9 mouse cellular contexts compared by ENCODE assay signal in genomic region chr2:180116081-180116493, GRCm38 (mm10). TPM values are rescaled to one million over a fixed set of nuclear protein-coding genes. Genes with fewer than 3 reads are reported as not detected.
A peak's percentile ranks its signal among the peaks of the same experiment; 100 is the strongest.
DNase-seq lines count a peak whose midpoint lies in the region; ATAC-seq and TF ChIP-seq lines count a peak whose summit lies in the region.
"Had no signal": no experiment of that assay in that cellular context is flagged by ENCODE, and none has a peak within 500 bp of the region (broad histone marks: within the 10 kb centered on the region; RNA-seq: fewer than 3 reads in every experiment).

No protein-coding gene starts in this region.

- no peak for ATAC-seq in forebrain, embryonic 14.5 days
- ATAC-seq in forebrain, postnatal 0 days, result no peak

- no peak for TF ChIP-seq CTCF in forebrain, postnatal 0 days (IDR thresholded peaks at IDR 0.05; ENCODE audit: low read depth)

- no peak overlapping the region for H3K4me3 ChIP-seq in forebrain, embryonic 14.5 days (ENCODE audit: low read depth, low read length)
- H3K4me3 ChIP-seq in forebrain, postnatal 0 days (ENCODE audit: low read depth, low read length), result no peak overlapping the region

- H3K4me1 ChIP-seq in forebrain, embryonic 14.5 days (ENCODE audit: control insufficient read depth, insufficient read depth, low read length), result peaks cover 46% of the 10 kb centered on the region
- H3K4me1 ChIP-seq in forebrain, postnatal 0 days (ENCODE audit: insufficient read depth), result peaks cover 25% of the 10 kb centered on the region

- peak overlapping the region; percentile 52; the same call in 1 of the 2 replicates for H3K27ac ChIP-seq in forebrain, embryonic 14.5 days (ENCODE audit: low read depth, low read length)
- H3K27ac ChIP-seq in forebrain, postnatal 0 days (ENCODE audit: low read depth, low read length), result no peak overlapping the region

- H3K9ac ChIP-seq in forebrain, embryonic 14.5 days (ENCODE audit: low read length), result no peak overlapping the region
- no peak overlapping the region for H3K9ac ChIP-seq in forebrain, postnatal 0 days

- 76% methylated on average over 10 of the region's 10 CpGs for WGBS in forebrain, embryonic 14.5 days
- WGBS in forebrain, postnatal 0 days, result 69% methylated on average over 10 of the region's 10 CpGs

- no peaks in the 10 kb centered on the region for H3K27me3 ChIP-seq in forebrain, embryonic 14.5 days (replicated peaks; ENCODE audit: control insufficient read depth, insufficient read depth, low read length)
- no peaks in the 10 kb centered on the region for H3K27me3 ChIP-seq in forebrain, postnatal 0 days (ENCODE audit: insufficient read depth, low read length)

- no peaks in the 10 kb centered on the region for H3K9me3 ChIP-seq in forebrain, embryonic 14.5 days (replicated peaks; ENCODE audit: control insufficient read depth, low read length)
- no peaks in the 10 kb centered on the region for H3K9me3 ChIP-seq in forebrain, postnatal 0 days (ENCODE audit: low read length)

- no peak for DNase-seq in forebrain, embryonic 14.5 days (ENCODE audit: low spot score)
- DNase-seq in forebrain, postnatal 0 days, result no peak
- DNase-seq in right cerebral cortex, adult 18-20 months, result peak; percentile 65
- DNase-seq in right cerebral cortex, postnatal 4 days, result no peak
- DNase-seq in heart, postnatal 4 days, result peak; percentile 20
- peak; percentile 59 for DNase-seq in urinary bladder, postnatal 25 days (ENCODE audit: low spot score)
- no peak for DNase-seq in ovary, postnatal 36 days (ENCODE audit: low spot score)
- DNase-seq in frontal cortex, postnatal 14 days (ENCODE audit: low spot score in 2 of 2), result no peak

- H3K4me2 ChIP-seq in forebrain, embryonic 14.5 days (ENCODE audit: low read length), result no peak overlapping the region
- H3K4me2 ChIP-seq in forebrain, postnatal 0 days (ENCODE audit: low read depth), result no peak overlapping the region

- H3K36me3 ChIP-seq in forebrain, embryonic 14.5 days (ENCODE audit: control insufficient read depth, insufficient read depth, low read length), result no peaks in the 10 kb centered on the region
- no peaks in the 10 kb centered on the region for H3K36me3 ChIP-seq in forebrain, postnatal 0 days (ENCODE audit: insufficient read depth)

RNA-seq across cellular contexts. Expression of gene Osbpl2, which starts 3.0 kb away (rescaled TPM):
- polyA plus RNA-seq in forebrain, embryonic 14.5 days (2014; fragmentation: Nextera tagmentation; extraction: Ambion mirVana), result 59.9 and 66.0 TPM in 2 replicates
- 63.0 and 64.2 TPM in 2 replicates for total RNA-seq in forebrain, postnatal 0 days (2014; rRNA removed)
- 61.0 and 69.8 TPM in 2 replicates for polyA plus RNA-seq in forebrain, postnatal 0 days (2015; fragmentation: Nextera tagmentation; extraction: Ambion mirVana)
- 10 to 100 TPM; 28.5 to 28.6 TPM for total RNA-seq in heart, postnatal 4 days (2021)

RNA-seq across cellular contexts. Expression of gene Hrh3, which starts 11.8 kb away (rescaled TPM):
- polyA plus RNA-seq in forebrain, embryonic 14.5 days (2014; fragmentation: Nextera tagmentation; extraction: Ambion mirVana), result 2.1 and 2.2 TPM in 2 replicates
- total RNA-seq in forebrain, postnatal 0 days (2014; rRNA removed), result 11.3 and 13.3 TPM in 2 replicates
- 4.6 and 6.1 TPM in 2 replicates for polyA plus RNA-seq in forebrain, postnatal 0 days (2015; fragmentation: Nextera tagmentation; extraction: Ambion mirVana)
- not detected for total RNA-seq in heart, postnatal 4 days (2021)
- total RNA-seq: liver, adult 2 months had no signal
- polyA plus RNA-seq: liver, adult 2 months had no signal

RNA-seq across cellular contexts. Expression of gene Mtg2, which starts 45.7 kb away (rescaled TPM):
- 32.4 and 34.3 TPM in 2 replicates for polyA plus RNA-seq in forebrain, embryonic 14.5 days (2014; fragmentation: Nextera tagmentation; extraction: Ambion mirVana)
- total RNA-seq in forebrain, postnatal 0 days (2014; rRNA removed), result 27.9 and 32.2 TPM in 2 replicates
- polyA plus RNA-seq in forebrain, postnatal 0 days (2015; fragmentation: Nextera tagmentation; extraction: Ambion mirVana), result 23.5 and 25.5 TPM in 2 replicates
- total RNA-seq in heart, postnatal 4 days (2021), result 10 to 100 TPM; 14.2 to 16.5 TPM

RNA-seq across cellular contexts. Expression of gene Adrm1, which starts 55.2 kb away (rescaled TPM):
- polyA plus RNA-seq in forebrain, embryonic 14.5 days (2014; fragmentation: Nextera tagmentation; extraction: Ambion mirVana), result 147 and 149 TPM in 2 replicates
- 133 and 168 TPM in 2 replicates for total RNA-seq in forebrain, postnatal 0 days (2014; rRNA removed)
- 219 and 222 TPM in 2 replicates for polyA plus RNA-seq in forebrain, postnatal 0 days (2015; fragmentation: Nextera tagmentation; extraction: Ambion mirVana)
- 100 to 1,000 TPM; 103 to 104 TPM for total RNA-seq in heart, postnatal 4 days (2021)

Comparison
In these comparisons a context has a peak if more than half of its experiments do, and no peak if none do; other contexts are left out.
1. DNase-seq: peak in right cerebral cortex, adult 18-20 months (single experiment), heart, postnatal 4 days (single experiment) and urinary bladder, postnatal 25 days (single experiment); none in forebrain, embryonic 14.5 days (single experiment), forebrain, postnatal 0 days (single experiment), right cerebral cortex, postnatal 4 days (single experiment), ovary, postnatal 36 days (single experiment) and frontal cortex, postnatal 14 days (0 of 2).
2. RNA of gene Hrh3, which starts 11.8 kb away (total RNA-seq): 11.3 to 13.3 TPM in forebrain, postnatal 0 days; not detected in heart, postnatal 4 days; every median in the first group is over 10 times any median in the second.